In the genomic region with DNA sequence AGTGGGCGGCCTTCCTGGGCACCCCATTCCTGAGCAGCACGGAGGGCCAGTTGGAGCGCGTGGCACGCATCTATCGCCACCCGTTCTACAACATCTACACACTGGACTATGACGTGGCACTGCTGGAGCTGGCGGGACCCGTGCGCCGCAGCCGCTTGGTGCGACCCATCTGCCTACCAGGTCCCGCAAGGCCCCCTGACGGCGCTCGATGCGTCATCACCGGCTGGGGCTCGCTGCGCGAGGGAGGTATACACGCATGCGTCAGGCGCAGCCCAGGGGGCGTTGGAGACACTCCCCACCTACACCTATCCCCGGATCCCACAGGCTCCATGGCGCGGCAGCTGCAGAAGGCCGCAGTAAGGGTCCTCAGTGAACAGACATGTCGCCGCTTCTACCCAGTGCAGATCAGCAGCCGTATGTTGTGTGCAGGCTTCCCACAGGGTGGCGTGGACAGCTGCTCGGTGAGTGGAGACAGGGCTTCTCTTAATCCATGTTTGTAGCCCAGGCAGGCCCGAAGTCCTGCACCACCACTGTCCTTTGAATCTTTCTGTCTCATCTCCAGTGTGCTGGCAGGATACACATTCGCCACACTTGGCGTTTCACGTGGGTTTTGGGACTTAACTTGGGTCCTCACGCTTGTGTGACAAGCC, we compare ENCODE assay signal across 8 mouse cellular contexts. TPM values are rescaled to one million over a fixed set of nuclear protein-coding genes. Genes with fewer than 3 reads are reported as not detected.
DNase-seq lines count a peak whose midpoint lies in the region; ATAC-seq and TF ChIP-seq lines count a peak whose summit lies in the region.

No protein-coding gene starts in this region.

- H3K27me3 ChIP-seq in intestine, embryonic 15.5 days (replicated peaks): no peaks in the 10 kb centered on the region
- no peaks in the 10 kb centered on the region for H3K27me3 ChIP-seq in intestine, postnatal 0 days (replicated peaks; ENCODE audit: control insufficient read depth, insufficient read depth, low read length)
- H3K27me3 ChIP-seq in heart, embryonic 16.5 days (ENCODE audit: control insufficient read depth, insufficient read depth, low read length): no peaks in the 10 kb centered on the region
- no peaks in the 10 kb centered on the region for H3K27me3 ChIP-seq in liver, embryonic 12.5 days (replicated peaks)

- peaks cover 26% of the 10 kb centered on the region for H3K4me1 ChIP-seq in intestine, embryonic 15.5 days (replicated peaks)
- H3K4me1 ChIP-seq in intestine, postnatal 0 days (replicated peaks; ENCODE audit: control insufficient read depth, insufficient read depth, low read length): peaks cover 11% of the 10 kb centered on the region
- H3K4me1 ChIP-seq in heart, embryonic 16.5 days (ENCODE audit: control insufficient read depth, insufficient read depth, low read length): peaks cover 10% of the 10 kb centered on the region
- H3K4me1 ChIP-seq in liver, embryonic 12.5 days: peaks cover 39% of the 10 kb centered on the region

- 34% methylated on average over 41 of the region's 41 CpGs for WGBS in intestine, embryonic 15.5 days
- 38% methylated on average over 41 of the region's 41 CpGs for WGBS in intestine, postnatal 0 days
- 28% methylated on average over 41 of the region's 41 CpGs for WGBS in heart, embryonic 16.5 days
- 39% methylated on average over 41 of the region's 41 CpGs for WGBS in liver, embryonic 12.5 days (ENCODE audit: insufficient replicate concordance)

- H3K9me3 ChIP-seq in intestine, embryonic 15.5 days: no peaks in the 10 kb centered on the region
- H3K9me3 ChIP-seq in intestine, postnatal 0 days (ENCODE audit: control insufficient read depth): no peaks in the 10 kb centered on the region
- no peaks in the 10 kb centered on the region for H3K9me3 ChIP-seq in heart, embryonic 16.5 days (replicated peaks; ENCODE audit: control insufficient read depth, low read length)
- H3K9me3 ChIP-seq in liver, embryonic 12.5 days (replicated peaks): no peaks in the 10 kb centered on the region

- H3K4me2 ChIP-seq in intestine, embryonic 15.5 days (replicated peaks): peak overlapping the region; percentile 26
- no peak overlapping the region for H3K4me2 ChIP-seq in intestine, postnatal 0 days (replicated peaks; ENCODE audit: low read depth)
- H3K4me2 ChIP-seq in heart, embryonic 16.5 days (ENCODE audit: low read depth, low read length): peak overlapping the region; percentile 38
- H3K4me2 ChIP-seq in liver, embryonic 12.5 days: peak overlapping the region; percentile 96

- peak overlapping the region; percentile 26; the same call in 1 of the 2 replicates for H3K9ac ChIP-seq in intestine, embryonic 15.5 days
- no peak overlapping the region for H3K9ac ChIP-seq in intestine, postnatal 0 days (ENCODE audit: low read depth, low read length)
- H3K9ac ChIP-seq in heart, embryonic 16.5 days (ENCODE audit: low read length): peak overlapping the region; percentile 31; the same call in 1 of the 2 replicates
- no peak overlapping the region for H3K9ac ChIP-seq in liver, embryonic 12.5 days

- H3K36me3 ChIP-seq in intestine, embryonic 15.5 days: peaks cover 10% of the 10 kb centered on the region; the same call in 1 of the 2 replicates
- H3K36me3 ChIP-seq in intestine, postnatal 0 days (ENCODE audit: control insufficient read depth, insufficient read depth): peaks cover 8% of the 10 kb centered on the region
- peaks cover 8% of the 10 kb centered on the region for H3K36me3 ChIP-seq in heart, embryonic 16.5 days (ENCODE audit: control insufficient read depth, insufficient read depth)
- H3K36me3 ChIP-seq in liver, embryonic 12.5 days: peaks cover 33% of the 10 kb centered on the region

- no peak for ATAC-seq in intestine, embryonic 15.5 days
- no peak for ATAC-seq in intestine, postnatal 0 days
- no peak for ATAC-seq in heart, embryonic 16.5 days (replicated peaks; ENCODE audit: extremely low read depth, insufficient read depth, low FRiP score)
- no peak for ATAC-seq in liver, embryonic 12.5 days
- ATAC-seq in inflammation-experienced regulatory T-cells, adult 6 months: no peak

- peak; percentile 40 to 44 for DNase-seq in adrenal gland, postnatal 36 days
- no peak for DNase-seq in spleen, postnatal 14 days (ENCODE audit: low spot score in 2 of 2)
- no peak for DNase-seq in lung, postnatal 14 days

- H3K27ac ChIP-seq in intestine, embryonic 15.5 days: no peak overlapping the region
- H3K27ac ChIP-seq in intestine, postnatal 0 days (ENCODE audit: low read depth, low read length): no peak overlapping the region
- no peak overlapping the region for H3K27ac ChIP-seq in heart, embryonic 16.5 days (ENCODE audit: low read length)
- no peak overlapping the region for H3K27ac ChIP-seq in liver, embryonic 12.5 days

- no peak for TF ChIP-seq CTCF in intestine, postnatal 0 days (IDR thresholded peaks at IDR 0.05; ENCODE audit: low read depth)

- H3K4me3 ChIP-seq in intestine, embryonic 15.5 days (replicated peaks): no peak overlapping the region
- H3K4me3 ChIP-seq in intestine, postnatal 0 days (ENCODE audit: low read depth, low read length): no peak overlapping the region
- H3K4me3 ChIP-seq in heart, embryonic 16.5 days (ENCODE audit: low read length): no peak overlapping the region
- 0 out of 2 replicates have a peak overlapping the region, but pooled peaks have one; percentile 16 for H3K4me3 ChIP-seq in liver, embryonic 12.5 days

RNA-seq across cellular contexts. Expression of a gene that starts 2.8 kb away (rescaled TPM):
- polyA plus RNA-seq in intestine, embryonic 15.5 days (2015; fragmentation: Nextera tagmentation; extraction: Ambion mirVana): 363 and 364 TPM in 2 replicates
- 358 and 367 TPM in 2 replicates for polyA plus RNA-seq in intestine, postnatal 0 days (2015; fragmentation: Nextera tagmentation; extraction: Ambion mirVana)
- total RNA-seq in adrenal gland, postnatal 36 days (2021): 100 to 1,000 TPM; 202 to 239 TPM
- polyA plus RNA-seq in heart, embryonic 16.5 days (2015; fragmentation: Nextera tagmentation; extraction: Ambion mirVana): 286 and 289 TPM in 2 replicates
- polyA plus RNA-seq in liver, embryonic 12.5 days (2016; fragmentation: Nextera tagmentation; extraction: Ambion mirVana): 271 and 301 TPM in 2 replicates
- 100 to 1,000 TPM; 207 to 260 (median 248) TPM for polyA plus RNA-seq in inflammation-experienced regulatory T-cells, adult 6 months (2017; shearing (Covaris generic))

RNA-seq across cellular contexts. Expression of a gene that starts 20.1 kb away (rescaled TPM):
- polyA plus RNA-seq in intestine, embryonic 15.5 days (2015; fragmentation: Nextera tagmentation; extraction: Ambion mirVana): 41.0 and 42.6 TPM in 2 replicates
- polyA plus RNA-seq in intestine, postnatal 0 days (2015; fragmentation: Nextera tagmentation; extraction: Ambion mirVana): 12.5 and 12.9 TPM in 2 replicates
- total RNA-seq in adrenal gland, postnatal 36 days (2021): 10 to 100 TPM; 11.2 to 17.2 TPM
- 27.5 and 30.0 TPM in 2 replicates for polyA plus RNA-seq in heart, embryonic 16.5 days (2015; fragmentation: Nextera tagmentation; extraction: Ambion mirVana)
- 23.1 and 23.6 TPM in 2 replicates for polyA plus RNA-seq in liver, embryonic 12.5 days (2016; fragmentation: Nextera tagmentation; extraction: Ambion mirVana)
- 1 to 10 TPM; 2.4 to 4.5 (median 3.5) TPM for polyA plus RNA-seq in inflammation-experienced regulatory T-cells, adult 6 months (2017; shearing (Covaris generic))

RNA-seq across cellular contexts. Expression of a gene that starts 26.3 kb away (rescaled TPM):
- polyA plus RNA-seq in intestine, embryonic 15.5 days (2015; fragmentation: Nextera tagmentation; extraction: Ambion mirVana): 0.05 TPM in 1 of 2 replicates, not detected in the other
- not detected in 2 replicates for polyA plus RNA-seq in intestine, postnatal 0 days (2015; fragmentation: Nextera tagmentation; extraction: Ambion mirVana)
- not detected for total RNA-seq in adrenal gland, postnatal 36 days (2021)
- polyA plus RNA-seq in heart, embryonic 16.5 days (2015; fragmentation: Nextera tagmentation; extraction: Ambion mirVana): not detected in 2 replicates
- polyA plus RNA-seq in liver, embryonic 12.5 days (2016; fragmentation: Nextera tagmentation; extraction: Ambion mirVana): 0.04 and 0.05 TPM in 2 replicates
- polyA plus RNA-seq in inflammation-experienced regulatory T-cells, adult 6 months (2017; shearing (Covaris generic)): not detected

RNA-seq across cellular contexts. Expression of a gene that starts 31.9 kb away (rescaled TPM):
- 26.6 and 29.9 TPM in 2 replicates for polyA plus RNA-seq in intestine, embryonic 15.5 days (2015; fragmentation: Nextera tagmentation; extraction: Ambion mirVana)
- 19.9 and 20.1 TPM in 2 replicates for polyA plus RNA-seq in intestine, postnatal 0 days (2015; fragmentation: Nextera tagmentation; extraction: Ambion mirVana)
- 100 to 1,000 TPM in 1 of 2 experiments, 10 to 100 TPM in 1; 81.7 to 149 TPM for total RNA-seq in adrenal gland, postnatal 36 days (2021)
- polyA plus RNA-seq in heart, embryonic 16.5 days (2015; fragmentation: Nextera tagmentation; extraction: Ambion mirVana): 33.6 and 34.3 TPM in 2 replicates
- 1.6 and 2.0 TPM in 2 replicates for polyA plus RNA-seq in liver, embryonic 12.5 days (2016; fragmentation: Nextera tagmentation; extraction: Ambion mirVana)
- polyA plus RNA-seq in inflammation-experienced regulatory T-cells, adult 6 months (2017; shearing (Covaris generic)): 10 to 100 TPM; 26.4 to 51.5 (median 39.3) TPM

RNA-seq across cellular contexts. Expression of a gene that starts 42.9 kb away (rescaled TPM):
- polyA plus RNA-seq in intestine, embryonic 15.5 days (2015; fragmentation: Nextera tagmentation; extraction: Ambion mirVana): 34.8 and 37.8 TPM in 2 replicates
- 12.9 and 13.4 TPM in 2 replicates for polyA plus RNA-seq in intestine, postnatal 0 days (2015; fragmentation: Nextera tagmentation; extraction: Ambion mirVana)
- total RNA-seq in adrenal gland, postnatal 36 days (2021): 10 to 100 TPM; 28.1 to 30.3 TPM
- polyA plus RNA-seq in heart, embryonic 16.5 days (2015; fragmentation: Nextera tagmentation; extraction: Ambion mirVana): 28.4 and 33.2 TPM in 2 replicates
- polyA plus RNA-seq in liver, embryonic 12.5 days (2016; fragmentation: Nextera tagmentation; extraction: Ambion mirVana): 66.1 and 70.5 TPM in 2 replicates
- polyA plus RNA-seq in inflammation-experienced regulatory T-cells, adult 6 months (2017; shearing (Covaris generic)): 10 to 100 TPM in 2 of 3 experiments, 1 to 10 TPM in 1; 9.6 to 15.0 (median 12.1) TPM

Comparison
In these comparisons a context has a peak if more than half of its experiments do, and no peak if none do; other contexts are left out.
1. H3K9ac ChIP-seq: peak in intestine, embryonic 15.5 days (single experiment) and heart, embryonic 16.5 days (single experiment); none in intestine, postnatal 0 days (single experiment) and liver, embryonic 12.5 days (single experiment).
2. DNase-seq: peak in adrenal gland, postnatal 36 days (2 of 2); none in spleen, postnatal 14 days (0 of 2) and lung, postnatal 14 days (single experiment).